Mouse (Mus musculus): ENCODE results near the gene Mlph.

- no peak for TF ChIP-seq ZC3H11A (IDR thresholded peaks at IDR 0.05; ENCODE audit: borderline replicate concordance, low read depth, low read length)
- TF ChIP-seq ZNF384 (IDR thresholded peaks at IDR 0.05; ENCODE audit: low read depth, low read length): no peak
These were observed 82.8 kb downstream of the Mlph start for GRCm38 (mm10) chr1:90997641-90998040.
